Mouse (Mus musculus) liver, embryonic 14.5 days (tissue): ENCODE measurements around the gene E130114P18Rik. TPM values are rescaled to one million over a fixed set of nuclear protein-coding genes. Genes with fewer than 3 reads are reported as not detected.

ENCODE experiments used
- ATAC-seq: fragments of 200-750 bp; cut with Nextera tagmentation; 2 replicates; pipeline ENCODE4 v1.8.0; 2017; ENCODE audit warnings: moderate number of reproducible peaks, mild to moderate bottlenecking, moderate library complexity; ENCODE audit not compliant: insufficient read depth
- DNase-seq, 3 experiments: peaks; one replicate each; pipeline ENCODE4 v3.0.0-alpha.2; 2012 to 2013; ENCODE audit warnings: low read depth in 3 of 3, low spot score in 3 of 3
- H3K27ac ChIP-seq: fragments of 300-500 bp; sonication (generic); 2 replicates; pipeline ENCODE4 v1.5.1; 2014; ENCODE audit warnings: moderate library complexity, mild to moderate bottlenecking, control low read depth, inconsistent platforms
- H3K27me3 ChIP-seq: fragments of 300-500 bp; sonication (generic); 2 replicates; pipeline ENCODE4 v1.6.1; 2014; ENCODE audit warnings: mild to moderate bottlenecking, low read length, moderate library complexity; ENCODE audit not compliant: control insufficient read depth, insufficient read depth
- H3K36me3 ChIP-seq: fragments of 300-500 bp; sonication (generic); replicated peaks from 2 replicates; pipeline ENCODE4 v1.6.1; 2014; ENCODE audit warnings: low read depth; ENCODE audit not compliant: control insufficient read depth, insufficient read depth
- H3K4me1 ChIP-seq, 2 experiments: fragments of 200-500 bp in 1 of 2; fragments of 300-500 bp in 1 of 2; sonication (generic) in 1 of 2; replicated peaks; 2 replicates each; pipeline ENCODE4 v1.6.1; 2012 to 2014; ENCODE audit warnings: antibody characterized with exemption in 1 of 2, inconsistent platforms in 1 of 2, low read length in 1 of 2; ENCODE audit not compliant: control insufficient read depth in 2 of 2, insufficient read depth in 2 of 2
- H3K4me2 ChIP-seq: fragments of 300-500 bp; sonication (generic); 2 replicates; pipeline ENCODE4 v1.6.1; 2014; ENCODE audit warnings: low read depth, mild to moderate bottlenecking, control low read depth, moderate library complexity
- H3K4me3 ChIP-seq, 2 experiments: fragments of 200-500 bp in 1 of 2; fragments of 300-500 bp in 1 of 2; sonication (generic) in 1 of 2; 2 replicates each; pipeline ENCODE4 v1.5.1; 2012 to 2014; ENCODE audit warnings: low read depth in 2 of 2, low read length in 2 of 2, mild to moderate bottlenecking in 2 of 2, control low read depth in 1 of 2, inconsistent platforms in 1 of 2, moderate library complexity in 1 of 2; ENCODE audit not compliant: insufficient read depth in 1 of 2
- H3K9ac ChIP-seq: fragments of 300-500 bp; sonication (generic); replicated peaks from 2 replicates; pipeline ENCODE4 v1.6.1; 2014; ENCODE audit warnings: mild to moderate bottlenecking, control low read depth, moderate library complexity
- H3K9me3 ChIP-seq: fragments of 300-500 bp; sonication (generic); 2 replicates; pipeline ENCODE4 v1.6.1; 2016; ENCODE audit warnings: low read length, mixed read lengths; ENCODE audit not compliant: control insufficient read depth
- CTCF ChIP-seq: IDR thresholded peaks from 2 replicates; pipeline ENCODE4 v1.5.1; 2016; ENCODE audit warnings: antibody characterized with exemption, low read depth, control low read depth
- EP300 ChIP-seq: IDR thresholded peaks from 2 replicates; pipeline ENCODE4 v1.6.1; 2016; ENCODE audit warnings: antibody characterized with exemption, low read depth
- WGBS: fragments of 180-500 bp; shearing (Covaris S2); extraction: QIAGEN DNeasy Blood & Tissue Kit; methylation state at CpG from one replicate; pipeline ENCODE4 v1.1.7; 2014; ENCODE audit not compliant: insufficient replicate concordance; 5-methylcytosine and 5-hydroxymethylcytosine counted together
- polyA plus RNA-seq, 2 experiments: library from polyadenylated mRNA; depleted of rRNA in 1 of 2; stranded (reverse) in 1 of 2; unstranded in 1 of 2; fragments of >200 nt; fragmentation: Nextera tagmentation in 1 of 2; extraction: Ambion mirVana in 1 of 2; gene quantifications; 2 replicates each; pipeline versions ENCODE4 v1.2.1 to v1.2.3; 2012 to 2014

The E130114P18Rik gene
- polyA plus RNA-seq, 2 experiments = not detected

- Histone ChIP-seq H3K9ac (no peak overlapping the region), H3K4me3 (no peak overlapping the region), H3K27me3 (peaks cover 58% of the 10 kb centered on the region), H3K4me2 (peak overlapping the region; percentile 62; the same call in 1 of the 2 replicates), H3K4me1 (peaks cover 0 to 1% of the 10 kb centered on the region in 2 experiments; a peak in 1 of 4 replicates), H3K36me3 (no peaks in the 10 kb centered on the region), H3K9me3 (no peaks in the 10 kb centered on the region), H3K27ac (no peak overlapping the region)
- ATAC-seq = no peak
- no peak for DNase-seq
- WGBS = 28% methylated on average over 4 of the region's 4 CpGs
- TF ChIP-seq CTCF = no peak
- no peak; the same call in 1 of the 2 replicates for TF ChIP-seq EP300
Observed at GRCm38 (mm10) chr4:97774446-97774950, 3.4 kb downstream of the E130114P18Rik start.

GRCm38 (mm10) chr4:97773791-97774190 is 4.1 kb downstream of the E130114P18Rik start:
- Histone ChIP-seq H3K4me2 (peak overlapping the region; percentile 65), H3K4me3 (no peak overlapping the region), H3K27me3 (peaks cover 51% of the 10 kb centered on the region), H3K4me1 (peaks cover 0 to 1% of the 10 kb centered on the region in 2 experiments; a peak in 1 of 4 replicates), H3K27ac (no peak overlapping the region), H3K36me3 (no peaks in the 10 kb centered on the region), H3K9ac (no peak overlapping the region), H3K9me3 (no peaks in the 10 kb centered on the region)
- TF ChIP-seq EP300 (no peak), CTCF (no peak)
- no peak for ATAC-seq
- no peak for DNase-seq
- WGBS = 56% methylated on average over 2 of the region's 2 CpGs

GRCm38 (mm10) chr4:97773110-97773593 is 4.7 kb downstream of the E130114P18Rik start:
- peak; percentile 66 for ATAC-seq
- 0% methylated on average over 14 of the region's 14 CpGs for WGBS

GRCm38 (mm10) chr4:97772641-97773040 is 5.2 kb downstream of the E130114P18Rik start, which contains the start of gene Nfia:
Gene Nfia, plus strand, starts transcription at chr4:97772734.
- no peak for ATAC-seq
- Histone ChIP-seq H3K9ac (no peak within 1 kb of the TSS; the same call in 1 of the 2 replicates), H3K4me2 (peak within 1 kb of the TSS; percentile 65), H3K36me3 (no peaks in the 10 kb centered on the region), H3K4me3 (peak within 1 kb of the TSS; percentile 56 to 72), H3K27ac (no peak within 1 kb of the TSS), H3K9me3 (no peaks in the 10 kb centered on the region), H3K4me1 (peaks cover 0 to 1% of the 10 kb centered on the region in 2 experiments; a peak in 1 of 4 replicates), H3K27me3 (peaks cover 40% of the 10 kb centered on the region)
- DNase-seq = peak in 1 of 3 experiments; percentile 24
- WGBS = under 1% methylated on average over 9 of the region's 9 CpGs
- TF ChIP-seq EP300 = no peak
- no peak for TF ChIP-seq CTCF

More at GRCm38 (mm10) chr4:97773110-97773593, 4.7 kb downstream of the E130114P18Rik start:
- Histone ChIP-seq H3K9me3 (no peaks in the 10 kb centered on the region), H3K27ac (no peak overlapping the region), H3K4me3 (peak overlapping the region; percentile 13 to 56), H3K27me3 (peaks cover 45% of the 10 kb centered on the region), H3K9ac (no peak overlapping the region), H3K4me2 (peak overlapping the region; percentile 65), H3K36me3 (no peaks in the 10 kb centered on the region), H3K4me1 (peaks cover 0 to 1% of the 10 kb centered on the region in 2 experiments; a peak in 1 of 4 replicates)
- DNase-seq = peak; percentile 90 to 94 (median 91)
- TF ChIP-seq CTCF = no peak
- peak; percentile 6; the same call in 1 of the 2 replicates for TF ChIP-seq EP300

- Histone ChIP-seq H3K4me2 (peak overlapping the region; percentile 65), H3K9ac (no peak overlapping the region; the same call in 1 of the 2 replicates), H3K4me1 (peaks cover 0 to 1% of the 10 kb centered on the region in 2 experiments; a peak in 1 of 4 replicates), H3K9me3 (no peaks in the 10 kb centered on the region), H3K4me3 (peak overlapping the region; percentile 56 to 72), H3K27me3 (peaks cover 34% of the 10 kb centered on the region), H3K27ac (no peak overlapping the region), H3K36me3 (no peaks in the 10 kb centered on the region)
- peak; percentile 73 to 80 (median 74) for DNase-seq
- WGBS = under 1% methylated on average over 25 of the region's 25 CpGs
- no peak for TF ChIP-seq EP300
- TF ChIP-seq CTCF = no peak
- ATAC-seq = peak; percentile 92
Observed at GRCm38 (mm10) chr4:97772084-97772484, 5.8 kb downstream of the E130114P18Rik start.
